Mouse (Mus musculus): ENCODE data around the gene Cd3e. TPM values are rescaled to one million over a fixed set of nuclear protein-coding genes. Genes with fewer than 3 reads are reported as not detected.

The Cd3e gene
- polyA plus RNA-seq (2017; shearing (Covaris generic)), result 1,336 TPM

DNA sequence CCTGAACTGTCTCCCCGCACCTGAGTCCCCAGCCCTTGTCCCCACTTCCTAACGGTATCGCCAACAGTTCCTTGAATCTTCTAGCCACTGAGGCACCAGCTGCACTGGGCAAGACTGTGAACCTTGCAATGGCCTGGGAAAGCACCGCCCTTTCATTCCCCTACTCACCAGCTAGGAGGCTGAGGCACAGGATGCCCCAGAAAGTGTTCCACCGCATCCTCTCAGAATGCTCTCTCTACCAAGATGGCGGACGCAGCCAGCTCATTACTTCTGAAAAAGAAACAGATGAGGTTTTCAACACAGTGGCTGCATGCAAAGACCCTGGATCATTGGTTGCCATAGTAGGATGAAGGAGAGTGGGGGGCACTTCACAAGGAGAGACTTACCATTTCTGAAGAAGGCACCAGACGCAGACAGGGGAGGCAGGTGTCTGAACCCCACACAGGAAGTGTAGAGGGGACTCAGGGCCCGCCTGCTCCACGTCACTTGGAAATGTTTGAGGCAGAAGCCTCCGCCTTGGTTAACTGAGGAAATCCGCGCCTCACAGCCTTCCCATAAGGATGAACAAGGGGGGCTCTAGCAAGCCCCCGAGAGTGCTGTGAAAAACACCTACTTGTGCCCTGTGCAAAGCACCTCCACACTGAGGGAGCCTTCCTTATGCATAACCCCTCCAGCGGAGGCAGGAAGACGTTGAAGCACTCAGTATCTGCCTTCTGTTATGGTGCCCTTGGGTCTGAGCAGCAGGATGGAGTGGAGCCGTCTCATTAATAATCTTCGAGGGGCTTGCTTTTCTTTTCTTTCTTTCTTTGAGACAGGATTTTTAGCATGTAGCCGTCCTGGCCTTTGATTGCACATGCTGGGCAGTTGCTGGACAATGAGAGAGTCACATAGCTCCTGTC lies at the start of gene Cd3e:
TSS of gene Cd3e (minus strand) at position 448 of the 899 bp plus-strand sequence.

DNA sequence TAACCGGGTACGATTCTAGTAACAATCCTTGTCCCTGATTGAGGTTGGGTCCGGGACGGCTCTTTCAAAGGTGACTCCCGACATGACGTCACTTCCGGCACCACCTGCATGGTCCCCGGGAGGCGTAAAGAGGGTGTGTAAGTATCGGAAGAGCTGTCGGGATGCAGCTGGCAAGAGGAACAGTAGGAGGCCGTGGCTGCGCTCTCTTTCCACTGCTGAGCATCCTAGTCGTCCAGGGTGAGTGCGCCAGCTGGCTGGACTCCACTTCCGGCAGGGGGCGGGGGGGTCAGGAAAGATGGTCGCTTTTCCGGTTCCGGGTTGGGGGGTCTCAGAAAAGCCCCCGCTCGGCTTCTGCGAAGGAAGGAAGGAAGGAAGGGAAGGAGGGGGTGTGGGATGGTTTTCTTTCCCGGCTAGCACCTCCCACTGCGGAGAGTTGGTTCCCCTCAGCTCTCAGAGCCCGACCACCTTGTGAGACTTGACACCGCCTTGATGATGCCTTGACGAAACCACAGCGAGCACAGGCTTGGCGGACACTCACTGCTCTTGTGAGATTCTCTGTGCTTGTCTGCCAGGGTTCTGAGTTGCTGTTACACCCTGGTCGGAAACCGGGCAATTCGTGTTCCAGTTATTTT lies 45.8 kb upstream of the Cd3e start, which contains the start of gene Mpzl3:
TSS of gene Mpzl3 (plus strand) at position 105 of the 632 bp plus-strand sequence.

GRCm38 (mm10) chr9:45039499-45039898 lies 30.1 kb upstream of the Cd3e start, which contains the start of gene Mpzl2:
Mpzl2 (plus strand) TSS chr9:45039799.

DNA sequence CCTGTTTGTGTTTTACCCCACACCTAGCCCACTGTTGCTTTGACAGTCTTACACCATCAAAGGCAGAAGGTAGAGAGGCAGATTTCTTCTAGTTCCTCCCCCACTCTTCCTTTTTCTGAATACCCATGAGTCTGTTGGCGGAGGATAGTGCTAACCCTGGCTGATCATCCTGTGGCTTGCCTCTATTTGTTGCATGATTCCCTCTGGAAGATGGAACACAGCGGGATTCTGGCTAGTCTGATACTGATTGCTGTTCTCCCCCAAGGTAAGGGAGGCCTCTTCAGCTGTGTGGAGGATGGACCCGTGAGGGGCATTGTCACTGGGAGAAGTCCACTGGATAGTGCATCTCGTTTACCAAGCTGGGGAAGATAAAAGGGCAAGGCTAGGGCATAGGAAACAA lies 27.8 kb downstream of the Cd3e start, which contains the start of gene Cd3d:
TSS of gene Cd3d (plus strand) at position 111 of the 400 bp plus-strand sequence.

DNA sequence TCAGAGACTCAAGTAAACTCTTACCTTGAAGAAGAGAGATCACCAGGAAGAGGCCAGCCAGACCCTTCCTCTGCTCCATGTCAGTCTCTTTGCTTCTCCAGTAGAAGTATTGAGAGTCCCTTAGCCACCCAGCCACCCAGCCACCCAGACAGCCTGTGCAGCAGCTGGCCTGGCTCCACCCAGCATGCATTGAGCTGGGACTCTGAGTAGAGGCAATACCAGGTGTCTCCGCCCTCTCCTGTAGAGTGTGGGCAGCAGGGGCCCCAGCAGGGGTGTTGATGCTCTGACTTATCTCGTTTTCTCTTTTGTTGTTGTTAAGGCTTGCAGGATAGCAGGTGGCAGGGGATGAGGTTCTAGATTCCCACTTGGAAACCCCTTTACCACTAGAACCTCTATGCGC lies 29.2 kb downstream of the Cd3e start, which contains the start of gene Cd3g:
TSS of gene Cd3g (minus strand) at position 190 of the 400 bp plus-strand sequence.

DNA sequence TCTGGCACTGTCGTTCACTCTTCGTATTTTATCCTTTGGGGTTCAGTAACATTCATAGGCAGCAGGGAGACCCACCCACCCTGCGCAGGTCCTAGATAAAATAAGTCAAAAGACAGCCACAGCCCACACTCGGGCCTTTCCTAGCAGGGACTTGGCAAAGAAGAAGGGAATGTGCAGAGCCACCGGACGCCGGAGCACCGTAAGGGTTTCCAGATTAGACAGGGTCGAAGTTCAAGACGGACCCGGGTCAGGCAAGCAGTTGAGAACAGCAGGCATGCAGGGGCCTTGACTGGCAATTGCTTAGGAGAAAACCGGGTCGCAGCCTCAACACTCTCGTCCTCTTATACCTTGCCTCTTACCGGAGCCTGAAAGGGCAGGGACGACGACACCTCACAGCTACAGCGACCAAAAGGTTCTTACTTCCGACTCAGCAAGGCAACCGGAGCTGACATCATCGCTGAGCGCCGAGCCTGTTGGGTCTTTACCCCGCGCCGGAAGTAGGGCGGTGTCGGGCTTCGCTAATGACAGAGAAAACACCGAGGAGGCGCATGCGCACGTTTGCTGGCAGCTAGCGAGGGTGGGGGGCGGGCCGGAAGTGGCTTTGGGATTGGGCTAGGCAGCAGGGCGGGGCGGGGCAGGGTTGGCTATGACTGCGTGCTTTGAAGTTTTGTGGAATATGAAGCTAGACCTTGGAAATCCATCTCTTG lies 44.1 kb downstream of the Cd3e start, which contains the start of gene Ube4a:
TSS of gene Ube4a (minus strand) at position 475 of the 707 bp plus-strand sequence.

Other genes with a start within 250 kb of the Cd3e start
- gene Arcn1, start 241.8 kb downstream of the Cd3e start, polyA plus RNA-seq (2017; shearing (Covaris generic)), result 158 TPM
- gene Ift46, start 241.7 kb downstream of the Cd3e start, polyA plus RNA-seq (2017; shearing (Covaris generic)), result 54.0 TPM
- gene Tmem25, start 210.3 kb downstream of the Cd3e start, polyA plus RNA-seq (2017; shearing (Covaris generic)), result 0.20 TPM
- not detected for gene Ttc36, start 206.6 kb downstream of the Cd3e start, polyA plus RNA-seq (2017; shearing (Covaris generic))
- gene Kmt2a, start 128.3 kb downstream of the Cd3e start, polyA plus RNA-seq (2017; shearing (Covaris generic)), result 96.1 TPM
- gene Atp5l, start 88.9 kb downstream of the Cd3e start, polyA plus RNA-seq (2017; shearing (Covaris generic)), result 336 TPM
- gene Ube4a, start 44.0 kb downstream of the Cd3e start, polyA plus RNA-seq (2017; shearing (Covaris generic)), result 47.2 TPM
- 1,221 TPM for gene Cd3g, start 29.2 kb downstream of the Cd3e start, polyA plus RNA-seq (2017; shearing (Covaris generic))
- gene Cd3d, start 27.8 kb downstream of the Cd3e start, polyA plus RNA-seq (2017; shearing (Covaris generic)), result 831 TPM
- gene Mpzl2, start 30.2 kb upstream of the Cd3e start, polyA plus RNA-seq (2017; shearing (Covaris generic)), result not detected
- 13.5 TPM for gene Mpzl3, start 45.6 kb upstream of the Cd3e start, polyA plus RNA-seq (2017; shearing (Covaris generic))
- 8.0 TPM for gene Jaml, start 69.6 kb upstream of the Cd3e start, polyA plus RNA-seq (2017; shearing (Covaris generic))
- 0.12 TPM for gene Scn2b, start 108.2 kb upstream of the Cd3e start, polyA plus RNA-seq (2017; shearing (Covaris generic))
- 0.14 TPM for gene Scn4b, start 128.8 kb upstream of the Cd3e start, polyA plus RNA-seq (2017; shearing (Covaris generic))
- 1.2 TPM for gene BC049352, start 172.4 kb upstream of the Cd3e start, polyA plus RNA-seq (2017; shearing (Covaris generic))
- gene Tmprss4, start 194.5 kb upstream of the Cd3e start, polyA plus RNA-seq (2017; shearing (Covaris generic)), result not detected

All from CD4-positive, CD25-positive, alpha-beta regulatory T cell (primary cell).